Mouse (Mus musculus) small intestine, adult 2 months (tissue): ENCODE measurements around the gene Tfcp2l1. TPM values are rescaled to one million over a fixed set of nuclear protein-coding genes. Genes with fewer than 3 reads are reported as not detected.

Experiments used
- H3K27ac ChIP-seq: fragments of 200-500 bp; 2 replicates; pipeline ENCODE4 v1.5.1; 2012; ENCODE audit warnings: low read depth, low read length, control low read depth, inconsistent platforms; ENCODE audit not compliant: insufficient read depth
- H3K27me3 ChIP-seq: fragments of 200-500 bp; 2 replicates; pipeline ENCODE4 v1.6.1; 2012; ENCODE audit warnings: mild to moderate bottlenecking, moderate library complexity, low read length, inconsistent platforms; ENCODE audit not compliant: control insufficient read depth, insufficient read depth
- H3K36me3 ChIP-seq: fragments of 200-500 bp; 2 replicates; pipeline ENCODE4 v1.6.1; 2012; ENCODE audit warnings: mild to moderate bottlenecking, low read length, control low read depth, inconsistent platforms; ENCODE audit not compliant: control insufficient read depth, insufficient read depth
- H3K4me1 ChIP-seq: fragments of 200-500 bp; 2 replicates; pipeline ENCODE4 v1.6.1; 2012; ENCODE audit warnings: low read length, inconsistent platforms, mixed read lengths; ENCODE audit not compliant: control insufficient read depth, insufficient read depth, insufficient read length
- H3K4me3 ChIP-seq: fragments of 200-500 bp; 2 replicates; pipeline ENCODE4 v1.5.1; 2012; ENCODE audit warnings: low read depth, mild to moderate bottlenecking, control low read depth, inconsistent platforms, low read length, moderate library complexity
- CTCF ChIP-seq: fragments of 200-500 bp; IDR thresholded peaks from 2 replicates; pipeline ENCODE4 v1.5.1; 2012; ENCODE audit warnings: low read depth, mild to moderate bottlenecking, control low read depth, inconsistent platforms, low read length, moderate library complexity, mixed read lengths; ENCODE audit not compliant: insufficient replicate concordance, insufficient read length; ENCODE audit errors: extremely low read depth
- POLR2A ChIP-seq: fragments of 200-500 bp; IDR thresholded peaks from 2 replicates; pipeline ENCODE4 v1.6.1; 2012; ENCODE audit warnings: low read depth, mild to moderate bottlenecking, control low read depth, inconsistent platforms, low read length, moderate library complexity
- WGBS: fragments of 180-500 bp; shearing (Covaris S2); methylation state at CpG from one replicate; pipeline ENCODE4 v1.1.7; 2018; 5-methylcytosine and 5-hydroxymethylcytosine counted together
- polyA plus RNA-seq: library from polyadenylated mRNA; depleted of rRNA; stranded (reverse); fragments of >200 nt; gene quantifications from 2 replicates; pipeline ENCODE4 v1.2.3, GENCODE M21; 2012

The Tfcp2l1 gene
- polyA plus RNA-seq, 1 experiment, result 23.3 TPM

DNA sequence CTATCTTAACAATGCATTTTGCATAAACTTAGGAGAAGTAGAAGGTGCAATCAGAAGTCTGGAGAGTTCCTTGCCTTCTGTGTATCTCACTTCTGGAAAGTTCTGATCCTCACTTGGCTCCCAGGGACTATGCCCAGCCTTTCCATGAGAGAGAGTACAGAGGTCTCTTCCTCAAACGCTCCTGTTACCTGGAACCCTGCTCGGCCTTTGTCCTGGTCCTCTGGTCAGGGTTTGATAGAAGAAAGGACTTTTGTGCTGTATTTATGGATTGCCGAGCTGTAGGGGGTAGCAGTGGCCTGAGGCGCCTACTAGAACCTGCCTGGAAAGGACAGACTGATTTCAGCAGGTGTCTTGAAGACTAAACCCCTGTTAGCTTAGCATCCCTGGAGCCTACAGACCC, 55.9 kb downstream of the Tfcp2l1 start:
- H3K4me3 ChIP-seq, result no peak overlapping the region
- no peaks in the 10 kb centered on the region for H3K36me3 ChIP-seq
- TF ChIP-seq POLR2A, result no peak
- no peak for TF ChIP-seq CTCF
- no peaks in the 10 kb centered on the region for H3K4me1 ChIP-seq
- no peaks in the 10 kb centered on the region for H3K27me3 ChIP-seq
- 48% methylated on average over 4 of the region's 4 CpGs for WGBS
- H3K27ac ChIP-seq, result no peak overlapping the region

DNA sequence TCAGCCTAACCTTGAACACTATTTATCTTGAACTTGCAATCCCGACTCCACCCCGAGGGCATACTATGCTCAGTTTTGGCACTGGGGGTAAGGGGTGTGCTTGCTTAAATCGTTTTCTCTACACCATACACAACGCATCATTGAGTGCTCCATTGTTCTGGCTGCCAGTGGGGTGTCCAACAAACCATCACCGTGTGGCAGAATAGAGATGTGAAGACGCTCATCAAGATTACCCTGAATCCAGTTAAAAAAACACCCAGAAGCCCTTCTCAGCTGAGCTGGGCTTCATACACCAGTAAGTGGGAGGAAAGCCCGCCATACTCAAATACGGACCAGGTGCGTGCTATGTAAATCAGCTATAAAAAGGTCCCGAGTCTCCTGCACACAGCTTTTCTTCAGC, 60.0 kb downstream of the Tfcp2l1 start:
- no peaks in the 10 kb centered on the region for H3K4me1 ChIP-seq
- 81% methylated on average over 10 of the region's 10 CpGs for WGBS
- TF ChIP-seq POLR2A (no peak), CTCF (no peak)

DNA sequence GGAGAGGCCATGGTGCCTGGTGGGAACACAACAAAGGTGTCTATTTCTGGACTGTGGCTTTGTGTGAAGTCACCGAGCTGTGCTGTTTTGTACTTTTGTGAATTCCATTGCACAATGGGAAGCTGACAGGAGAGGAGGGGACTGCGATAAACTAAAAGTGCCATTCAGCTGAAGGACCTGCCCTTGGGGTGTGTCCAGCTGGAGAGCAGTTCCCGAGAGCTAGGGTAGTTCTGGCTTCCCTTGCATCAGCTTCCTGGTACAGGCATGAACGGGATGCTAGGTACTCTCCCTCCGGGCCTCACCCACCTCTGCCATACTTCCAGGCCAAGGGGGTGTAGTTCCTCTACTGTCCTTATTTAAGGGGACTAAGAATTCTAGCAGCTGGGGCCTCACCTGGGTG, 62.1 kb downstream of the Tfcp2l1 start:
- no peak for TF ChIP-seq POLR2A
- no peak for TF ChIP-seq CTCF
- Histone ChIP-seq H3K4me3 (no peak overlapping the region), H3K27me3 (no peaks in the 10 kb centered on the region), H3K4me1 (no peaks in the 10 kb centered on the region), H3K36me3 (no peaks in the 10 kb centered on the region), H3K27ac (no peak overlapping the region)
- 20% methylated on average over 5 of the region's 5 CpGs for WGBS

More for the DNA sequence above, 60.0 kb downstream of the Tfcp2l1 start:
- no peak overlapping the region for H3K27ac ChIP-seq
- no peaks in the 10 kb centered on the region for H3K27me3 ChIP-seq
- H3K4me3 ChIP-seq, result no peak overlapping the region
- no peaks in the 10 kb centered on the region for H3K36me3 ChIP-seq

DNA sequence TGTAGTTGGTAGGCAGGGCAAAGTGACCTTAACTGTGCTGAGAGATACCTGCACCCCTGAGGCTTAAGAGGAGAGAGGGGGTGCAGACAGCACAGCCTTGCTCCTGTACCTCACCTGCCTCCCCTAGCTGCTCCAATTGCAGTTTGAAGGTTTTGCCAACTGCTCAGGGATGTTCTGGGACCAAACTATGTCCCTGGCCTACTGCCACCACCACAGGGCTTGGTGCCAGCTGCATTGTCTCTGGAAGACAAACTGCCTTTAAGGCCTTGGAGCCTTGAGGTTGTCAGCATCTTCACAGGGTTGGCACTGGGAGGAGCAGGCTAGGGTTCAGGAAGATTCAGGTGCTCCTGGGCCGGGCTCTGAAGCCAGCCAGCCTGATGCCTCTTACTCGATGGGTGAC, 66.7 kb downstream of the Tfcp2l1 start:
- Histone ChIP-seq H3K4me1 (no peaks in the 10 kb centered on the region), H3K27me3 (no peaks in the 10 kb centered on the region), H3K4me3 (no peak overlapping the region), H3K27ac (no peak overlapping the region), H3K36me3 (no peaks in the 10 kb centered on the region)
- no peak for TF ChIP-seq CTCF
- no peak for TF ChIP-seq POLR2A
- WGBS, result 63% methylated on average over 2 of the region's 2 CpGs

DNA sequence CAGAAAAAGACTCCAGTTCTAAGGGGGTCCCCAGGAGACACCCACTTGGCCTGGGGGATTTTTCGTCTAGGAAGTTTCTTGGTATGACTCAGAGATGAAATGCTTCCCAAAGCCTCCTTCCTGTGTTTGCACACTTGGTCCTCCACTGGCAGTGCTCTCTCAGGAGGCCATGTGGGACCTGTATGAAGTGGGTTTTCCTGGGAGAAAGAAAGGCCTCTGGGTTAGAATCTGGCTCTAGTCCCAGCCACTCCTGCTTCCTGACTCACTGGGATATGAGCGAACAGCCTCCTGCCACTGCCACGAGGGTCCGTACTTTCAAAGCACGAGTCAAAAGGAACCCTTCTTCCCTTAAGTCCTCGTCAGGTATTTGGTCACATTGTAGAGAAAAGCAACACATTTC, 70.2 kb downstream of the Tfcp2l1 start:
- Histone ChIP-seq H3K27ac (no peak overlapping the region), H3K4me1 (no peaks in the 10 kb centered on the region), H3K36me3 (no peaks in the 10 kb centered on the region), H3K4me3 (no peak overlapping the region), H3K27me3 (no peaks in the 10 kb centered on the region)
- 70% methylated on average over 6 of the region's 6 CpGs for WGBS
- TF ChIP-seq POLR2A (no peak), CTCF (no peak)

DNA sequence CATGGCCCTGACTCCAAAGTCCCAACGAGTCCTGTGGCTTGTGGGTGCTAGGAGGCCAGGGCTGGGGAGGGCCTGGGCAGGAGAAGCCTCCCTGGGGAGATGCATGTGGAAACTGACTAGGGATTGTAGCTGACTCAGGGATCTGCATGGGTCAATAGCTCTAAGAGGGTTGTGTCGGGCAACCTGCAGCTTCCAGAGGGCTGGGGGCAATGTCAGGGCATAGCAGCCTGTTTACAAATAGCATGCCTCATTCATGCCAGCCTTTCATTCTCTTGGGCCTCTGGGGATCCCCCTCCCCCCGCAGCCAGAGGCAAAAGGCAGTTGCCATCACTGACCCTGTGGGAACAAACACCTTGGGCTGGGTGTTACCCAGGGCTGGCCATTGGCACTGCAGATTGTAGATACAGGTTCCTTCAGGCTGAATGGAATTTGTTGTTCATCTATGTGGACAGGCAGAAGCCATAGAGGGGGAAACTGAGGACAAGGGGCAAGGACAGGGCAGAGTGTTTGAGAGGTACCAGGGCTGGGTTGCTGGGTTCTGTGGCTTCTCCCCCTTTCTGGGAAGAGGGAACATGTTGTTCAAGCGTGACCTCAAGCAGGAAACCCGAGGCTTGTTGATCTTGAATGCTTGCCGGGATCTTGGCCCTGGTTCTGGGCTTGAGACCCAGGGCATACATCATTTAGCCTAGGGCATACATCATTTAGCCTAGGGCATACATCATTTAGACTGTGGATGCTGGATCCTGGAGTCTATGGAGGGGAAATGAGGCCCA, 71.6 kb downstream of the Tfcp2l1 start:
- Histone ChIP-seq H3K36me3 (no peaks in the 10 kb centered on the region), H3K4me3 (no peak overlapping the region), H3K4me1 (no peaks in the 10 kb centered on the region), H3K27ac (no peak overlapping the region), H3K27me3 (no peaks in the 10 kb centered on the region)
- TF ChIP-seq CTCF, result no peak
- no peak for TF ChIP-seq POLR2A
- 60% methylated on average over 6 of the region's 6 CpGs for WGBS

DNA sequence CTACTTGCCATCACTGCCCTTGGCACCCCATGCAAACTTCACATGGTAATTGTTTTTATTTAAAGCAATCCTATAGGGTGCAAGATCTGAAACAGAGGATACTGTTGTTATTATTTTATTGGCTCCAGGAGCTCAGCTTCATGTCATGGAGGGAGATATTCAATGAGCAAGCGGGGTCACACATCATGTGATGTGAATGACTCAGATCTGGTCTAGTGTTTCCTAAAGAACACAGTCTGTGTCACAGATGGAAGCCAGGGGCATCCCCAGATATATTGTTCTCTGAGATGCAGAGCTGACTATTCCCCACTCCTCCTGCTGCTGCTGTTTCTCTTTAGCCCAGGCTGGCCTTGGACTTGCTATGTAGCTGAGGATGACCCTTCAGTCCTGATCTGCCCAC, 72.2 kb downstream of the Tfcp2l1 start:
- H3K27ac ChIP-seq, result no peak overlapping the region
- 74% methylated on average over 1 of the region's 1 CpGs for WGBS
- no peaks in the 10 kb centered on the region for H3K4me1 ChIP-seq
- no peaks in the 10 kb centered on the region for H3K36me3 ChIP-seq
- no peak overlapping the region for H3K4me3 ChIP-seq
- H3K27me3 ChIP-seq, result no peaks in the 10 kb centered on the region
- no peak for TF ChIP-seq POLR2A

DNA sequence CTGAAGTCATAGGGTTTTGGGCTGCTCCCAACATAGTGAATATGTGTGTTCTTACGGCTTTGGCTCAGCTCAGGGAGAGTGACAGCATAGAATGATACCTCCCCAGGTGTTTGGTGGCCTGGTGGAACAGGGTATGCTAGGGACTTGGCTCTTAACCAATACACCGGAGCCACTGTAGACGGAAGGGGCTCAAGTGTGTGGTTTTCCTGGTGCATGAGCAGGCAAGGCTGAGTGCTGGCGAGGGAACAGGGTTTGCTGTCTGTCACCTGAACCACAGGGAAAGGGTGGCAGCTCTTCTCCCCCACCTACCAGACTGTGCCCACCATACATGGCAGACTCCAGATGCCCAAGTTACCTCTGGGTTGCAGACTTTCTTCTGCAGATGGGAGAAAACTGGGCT, 83.9 kb downstream of the Tfcp2l1 start:
- WGBS, result 72% methylated on average over 4 of the region's 4 CpGs
- Histone ChIP-seq H3K4me1 (no peaks in the 10 kb centered on the region), H3K27ac (no peak overlapping the region), H3K36me3 (no peaks in the 10 kb centered on the region), H3K27me3 (no peaks in the 10 kb centered on the region), H3K4me3 (no peak overlapping the region)
- TF ChIP-seq POLR2A, result no peak
- no peak for TF ChIP-seq CTCF
